Mouse (Mus musculus) CH12.LX (cell line): ENCODE data around the gene Spag5.

Experiments used
- CTCF ChIP-seq, 2 experiments: IDR thresholded peaks in 1 of 2; conservative IDR thresholded peaks in 1 of 2; 2 replicates each; pipeline ENCODE4 v1.5.1; 2011 to 2012; ENCODE audit warnings: low read depth in 2 of 2, low read length in 2 of 2, improper control_type of control experiment in 1 of 2, inconsistent platforms in 1 of 2, mild to moderate bottlenecking in 1 of 2, moderate library complexity in 1 of 2
- ELF1 ChIP-seq: IDR thresholded peaks from 2 replicates; pipeline ENCODE4 v1.6.1; 2014; ENCODE audit warnings: low read depth, mild to moderate bottlenecking, inconsistent platforms, low read length, improper control_type of control experiment
- EP300 ChIP-seq: IDR thresholded peaks from 2 replicates; pipeline ENCODE4 v1.6.1; 2011; ENCODE audit warnings: low read length, improper control_type of control experiment
- POLR2A ChIP-seq: IDR thresholded peaks from 2 replicates; pipeline ENCODE4 v1.6.1; 2011; ENCODE audit warnings: low read depth, mild to moderate bottlenecking, improper control_type of control experiment, low read length
- UBTF ChIP-seq: IDR thresholded peaks from 2 replicates; pipeline ENCODE4 v1.6.1; 2012; ENCODE audit warnings: low read depth, mild to moderate bottlenecking, inconsistent platforms, low read length, improper control_type of control experiment, moderate library complexity
- ZC3H11A ChIP-seq: IDR thresholded peaks from 2 replicates; pipeline ENCODE4 v1.6.1; 2012; ENCODE audit warnings: low read depth, mild to moderate bottlenecking, inconsistent platforms, low read length, improper control_type of control experiment

GRCm38 (mm10) chr11:78289146-78289763 is 12.1 kb upstream of the Spag5 start:
- TF ChIP-seq CTCF (conservative IDR thresholded peaks at IDR 0.05 in 1 of 2, IDR thresholded peaks at IDR 0.05 in 1 of 2; ENCODE audit: low read depth in 2 of 2, low read length in 2 of 2) (no peak), ZC3H11A (no peak), ELF1 (no peak), EP300 (no peak), UBTF (no peak), POLR2A (no peak)
